Mouse (Mus musculus): ENCODE results near the gene Cmss1. TPM values are rescaled to one million over a fixed set of nuclear protein-coding genes. Genes with fewer than 3 reads are reported as not detected.

Gene Cmss1
- total RNA-seq (2021): 10 to 100 TPM; 17.1 to 19.3 TPM
- long read RNA-seq, experiment 1, transcript Cmss1-203 (2 exons, 529 nt): major isoform, 10 of 130 reads
- long read RNA-seq, experiment 1, partial matches to known transcripts: 1 of 130 reads
- long read RNA-seq, experiment 1, other reads (novel, unspliced or antisense): 119 of 130 reads
- long read RNA-seq, experiment 2, partial matches to known transcripts: 0 of 884 reads
- long read RNA-seq, experiment 2, other reads (novel, unspliced or antisense): 882 of 884 reads

DNA sequence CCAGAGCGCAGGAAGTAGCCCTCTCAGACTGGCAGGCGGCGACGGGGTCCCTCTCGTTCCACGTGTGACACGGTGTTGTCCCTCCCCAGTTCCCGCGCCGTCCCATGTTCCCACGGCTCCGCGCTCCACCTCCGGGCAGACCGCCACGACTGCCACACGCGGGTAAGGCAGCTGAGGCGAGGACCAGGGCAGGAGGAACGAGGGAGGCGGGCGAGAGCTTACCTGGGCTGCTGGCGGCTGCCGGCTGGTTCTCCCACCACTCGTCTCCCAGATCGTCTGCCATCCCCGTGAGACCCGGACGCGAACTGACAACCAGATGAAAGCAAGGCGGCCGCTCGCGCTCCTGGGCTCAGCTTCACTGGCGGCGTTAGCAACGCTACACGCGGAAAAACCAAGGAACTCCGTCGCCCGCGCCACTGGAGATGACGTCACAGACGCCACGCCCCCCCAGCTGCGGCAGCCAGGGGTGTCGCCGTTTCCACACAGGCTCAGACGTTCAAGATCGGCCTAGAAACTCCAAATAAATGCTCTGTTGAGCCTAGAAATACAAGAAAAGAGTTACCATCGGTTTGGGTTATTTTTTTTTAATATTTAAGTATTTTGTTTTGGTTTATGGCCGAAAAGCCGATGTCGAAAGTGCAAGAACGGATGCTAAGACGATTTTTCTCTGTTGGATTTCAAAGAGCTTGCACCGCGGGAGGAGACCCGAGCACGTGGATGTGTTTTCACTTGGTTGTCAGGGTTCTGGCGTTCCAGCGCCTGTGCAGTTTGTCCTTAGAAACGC lies at the start of gene Cmss1:
Gene Cmss1 (minus strand): TSS at position 421 of the 784 bp plus-strand sequence.
- DNase-seq: peak; percentile 88 to 90

DNA sequence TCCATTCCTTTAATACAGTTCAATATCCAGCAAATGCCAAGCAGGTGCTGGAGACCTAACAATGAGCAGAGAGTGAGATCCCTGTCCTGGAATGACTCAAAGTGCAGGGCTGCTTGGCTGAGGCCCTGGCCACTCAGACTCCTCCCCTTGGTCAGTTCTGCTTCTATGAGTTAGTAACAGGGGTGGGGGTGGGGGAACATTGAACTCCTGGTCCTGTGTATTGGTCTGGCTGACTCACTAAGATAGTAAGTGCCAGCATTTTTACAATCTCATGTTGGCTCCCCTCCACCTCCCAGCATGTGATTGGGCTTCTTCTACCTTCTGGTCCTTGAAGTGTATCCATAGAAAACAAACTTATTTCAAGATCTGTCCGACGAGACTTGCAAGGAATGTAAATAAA lies 43.2 kb upstream of the Cmss1 start:
- DNase-seq: peak; percentile 58 to 66

DNA sequence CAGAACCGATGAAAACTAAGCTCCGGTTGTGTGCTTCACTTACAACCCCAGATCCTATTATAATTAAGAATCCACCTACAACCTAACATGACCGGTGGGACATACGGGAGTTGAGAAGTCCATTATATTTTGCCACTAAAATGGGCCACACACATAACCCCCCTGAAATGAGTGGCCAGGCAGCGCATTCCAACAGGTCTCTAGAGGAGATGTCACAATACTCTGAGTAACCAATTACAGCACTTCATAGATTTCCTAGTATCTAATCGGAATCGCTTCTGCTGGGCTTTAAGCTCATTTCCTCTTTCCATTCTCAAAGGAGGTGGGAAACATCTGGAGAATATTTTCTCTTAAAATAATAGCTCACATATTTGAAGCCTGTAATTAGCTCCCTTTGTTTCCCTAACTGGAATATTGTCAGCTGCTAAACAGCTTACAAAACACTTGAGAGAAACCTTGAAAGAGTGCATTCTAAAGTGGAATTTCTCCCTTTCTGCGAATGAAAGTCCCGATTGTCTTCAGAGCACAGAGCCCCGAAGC lies 34.8 kb upstream of the Cmss1 start:
- DNase-seq: no peak

DNA sequence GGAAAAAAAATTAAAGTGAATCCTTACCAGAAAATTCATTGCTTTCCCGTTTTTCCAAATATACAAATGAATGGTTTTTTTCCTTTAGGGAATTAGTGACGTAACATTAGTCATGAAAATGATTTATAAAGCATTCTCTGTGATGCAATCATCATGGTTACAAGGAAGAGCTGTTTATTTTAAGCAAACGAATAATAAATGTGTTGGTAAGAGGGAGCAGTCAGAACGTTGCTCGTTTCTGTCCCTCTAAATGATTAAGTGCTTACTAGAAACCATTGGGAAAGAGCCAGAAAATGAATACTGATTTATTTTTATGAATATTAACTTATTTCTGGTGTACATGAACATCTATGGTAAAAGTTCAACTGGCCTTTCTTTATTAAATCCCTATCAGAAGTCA lies 28.1 kb upstream of the Cmss1 start:
- DNase-seq: no peak

DNA sequence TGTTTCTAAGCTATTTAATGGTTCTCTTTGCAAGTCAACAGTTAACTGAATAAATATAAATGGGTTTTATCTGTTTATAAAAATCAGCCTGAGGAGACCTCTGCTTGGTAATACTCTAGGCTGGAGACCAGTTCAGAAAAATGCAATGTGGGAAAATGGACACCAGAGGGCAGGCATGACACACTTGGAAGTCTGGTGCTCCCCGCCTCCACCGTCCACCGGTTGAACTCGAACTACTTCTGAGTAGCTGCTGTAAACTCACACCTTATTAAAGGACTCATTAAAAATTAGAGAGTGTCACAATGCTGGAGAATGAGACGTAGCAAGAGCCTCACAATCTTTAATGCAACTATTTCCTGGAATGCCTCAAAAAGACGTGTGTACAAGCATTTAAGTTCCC lies 27.5 kb upstream of the Cmss1 start:
- peak; percentile 75 to 83 for DNase-seq

DNA sequence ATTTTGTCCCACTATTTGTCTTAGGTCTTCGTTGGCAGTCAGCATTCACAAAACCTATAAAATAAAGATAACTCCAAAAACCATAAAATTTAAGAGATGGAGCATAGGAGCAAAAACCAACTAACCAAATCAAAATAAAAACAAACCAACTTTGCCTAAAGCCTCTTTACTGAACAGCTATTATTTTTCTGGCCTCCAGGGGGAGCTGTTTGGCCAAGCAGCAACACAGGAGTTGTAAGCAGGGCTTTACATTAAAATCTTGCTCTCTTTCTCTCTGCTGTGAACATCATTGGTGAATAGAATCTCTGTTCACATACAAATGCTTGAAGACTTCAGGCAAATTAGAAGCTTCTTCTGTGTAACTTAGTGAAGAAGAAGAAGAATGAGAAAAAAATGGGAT lies 5.1 kb upstream of the Cmss1 start:
- peak; percentile 17 to 63 for DNase-seq

DNA sequence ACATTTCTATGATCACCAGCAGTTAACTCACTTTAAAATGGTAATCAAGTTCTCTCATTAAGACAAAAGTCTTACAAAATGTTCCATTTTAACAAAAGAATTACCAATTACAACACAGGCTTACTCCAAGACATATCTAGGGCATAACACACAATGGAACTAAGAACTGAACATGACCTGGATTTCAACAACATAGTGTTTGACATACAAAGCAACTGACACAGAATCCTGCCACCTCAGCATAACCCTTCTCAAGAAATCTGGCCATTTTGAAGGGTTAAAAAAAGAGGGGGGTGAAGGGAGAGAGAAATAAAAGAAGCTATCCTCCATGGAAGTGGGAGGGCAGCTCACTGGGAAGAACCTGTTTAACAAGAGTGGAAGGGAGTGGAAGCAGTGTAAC lies 5.6 kb downstream of the Cmss1 start:
- no peak for DNase-seq

DNA sequence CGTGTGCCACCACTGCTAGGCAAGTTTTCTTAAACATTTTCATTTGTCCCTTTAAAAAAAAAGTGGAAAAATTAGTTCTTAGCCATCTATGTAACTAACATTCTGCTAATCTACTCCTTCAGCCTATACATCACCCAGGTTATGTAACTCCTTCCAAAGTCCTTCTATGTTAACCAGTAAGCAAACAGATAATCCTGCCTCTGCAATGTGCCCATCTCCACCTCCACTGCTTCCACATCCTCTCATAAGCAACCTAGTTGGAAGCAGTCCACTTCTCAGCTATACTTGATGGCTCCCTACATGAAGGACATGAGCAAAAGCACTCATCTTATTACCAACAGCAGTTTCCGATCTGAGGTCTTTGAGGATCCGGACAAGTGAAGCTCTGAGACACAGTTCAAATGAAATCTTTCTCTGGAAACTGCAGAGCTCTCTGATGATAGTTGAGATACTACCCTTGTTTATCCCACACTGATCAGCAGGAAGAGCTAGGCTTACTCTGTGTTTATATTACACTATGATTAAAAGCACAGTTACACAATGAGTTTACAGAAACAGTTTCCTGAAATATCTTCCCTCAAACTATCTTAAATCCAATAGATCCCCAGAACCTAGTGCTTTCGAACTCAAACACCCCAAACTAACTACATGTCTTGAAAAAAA lies 9.2 kb downstream of the Cmss1 start:
- DNase-seq: no peak

DNA sequence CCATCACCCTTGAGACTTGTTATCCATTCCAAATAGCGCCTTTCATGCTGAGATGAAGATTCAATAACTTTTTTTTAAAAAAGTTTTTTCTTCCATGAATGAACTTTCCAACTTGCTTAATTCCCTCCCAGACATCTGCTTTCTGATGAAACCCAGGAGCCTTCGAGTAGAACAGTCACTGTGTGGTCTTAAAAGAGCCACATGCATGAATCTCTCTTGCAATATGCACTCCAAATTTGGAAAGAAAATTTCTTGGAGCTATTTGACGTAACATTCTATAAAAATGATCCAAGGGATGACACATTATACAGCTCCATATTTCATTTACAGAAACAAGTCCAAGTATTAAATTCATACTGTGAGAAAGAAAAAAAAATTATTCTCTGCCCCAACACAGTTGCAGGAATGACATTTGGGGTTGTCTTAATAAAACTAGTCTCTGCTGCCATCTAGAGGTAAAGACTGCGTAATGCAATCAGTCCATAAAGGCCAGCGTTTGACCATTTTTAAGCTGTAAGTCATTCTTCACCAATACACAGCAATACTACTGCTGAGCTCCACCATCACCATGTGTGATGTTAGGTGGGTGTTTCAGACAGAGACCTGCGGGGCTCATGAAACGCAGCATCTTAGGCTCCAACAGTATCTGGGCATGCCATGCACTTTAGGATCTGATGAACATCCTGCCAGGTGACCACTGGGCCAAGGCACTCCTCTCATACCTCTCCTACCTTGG lies 13.1 kb downstream of the Cmss1 start:
- peak in 1 of 2 experiments; percentile 30 for DNase-seq

DNA sequence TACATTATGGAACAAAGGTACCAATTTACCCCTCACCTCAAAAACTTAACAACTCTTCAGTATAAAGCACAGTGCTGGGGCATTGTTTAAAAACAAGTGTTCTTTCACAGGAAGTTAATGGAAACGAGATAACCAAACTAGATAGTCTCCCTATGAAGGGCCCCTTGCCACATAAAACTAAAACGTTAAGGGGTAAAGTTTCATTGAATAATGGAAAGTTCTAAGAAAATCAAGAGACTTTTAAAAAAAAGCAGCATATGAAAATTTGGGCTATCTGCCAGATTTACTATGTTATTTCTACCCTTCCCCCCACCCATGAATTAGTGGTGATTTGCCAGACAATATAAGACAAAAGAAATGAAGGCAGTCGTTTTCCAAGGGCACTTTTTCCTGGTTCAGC lies 21.5 kb downstream of the Cmss1 start:
- no peak for DNase-seq

DNA sequence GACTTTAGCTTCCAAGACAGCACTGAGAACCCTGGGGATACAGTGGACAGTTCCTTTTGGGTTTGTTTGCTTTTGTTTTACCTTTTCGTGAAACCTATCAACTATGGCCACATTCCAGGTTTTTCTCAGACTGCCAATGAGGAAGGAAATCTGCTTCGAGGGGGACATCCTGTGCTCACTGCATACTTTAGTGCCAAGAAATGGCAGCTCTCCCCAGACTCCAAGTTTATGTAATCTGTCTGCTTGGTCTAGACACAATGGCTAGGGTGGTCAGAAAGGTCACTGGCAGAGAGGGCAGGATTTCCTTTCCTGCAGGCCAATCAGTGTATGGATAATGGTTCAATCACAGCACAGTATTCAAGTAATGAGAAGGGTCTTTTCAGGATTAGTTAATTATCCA lies 24.7 kb downstream of the Cmss1 start:
- peak in 1 of 2 experiments; percentile 42 for DNase-seq

DNA sequence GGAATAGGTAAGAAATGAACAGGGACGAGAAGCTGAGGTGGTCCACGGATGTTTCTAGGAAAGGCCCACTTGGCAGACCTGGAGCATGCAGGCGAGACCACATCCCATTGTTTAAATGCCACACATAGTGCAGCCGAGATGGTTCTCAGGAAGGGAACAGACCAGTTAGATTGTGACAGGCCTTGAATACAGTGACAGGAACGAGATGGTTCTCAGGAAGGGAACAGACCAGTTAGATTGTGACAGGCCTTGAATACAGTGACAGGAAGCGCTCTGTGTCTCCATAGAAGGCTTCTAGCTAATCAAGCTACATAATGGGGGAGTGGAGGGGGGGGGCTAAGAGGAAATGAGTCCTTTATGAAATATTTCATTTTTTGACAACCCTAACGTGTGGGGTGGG lies 26.6 kb downstream of the Cmss1 start:
- DNase-seq: no peak

DNA sequence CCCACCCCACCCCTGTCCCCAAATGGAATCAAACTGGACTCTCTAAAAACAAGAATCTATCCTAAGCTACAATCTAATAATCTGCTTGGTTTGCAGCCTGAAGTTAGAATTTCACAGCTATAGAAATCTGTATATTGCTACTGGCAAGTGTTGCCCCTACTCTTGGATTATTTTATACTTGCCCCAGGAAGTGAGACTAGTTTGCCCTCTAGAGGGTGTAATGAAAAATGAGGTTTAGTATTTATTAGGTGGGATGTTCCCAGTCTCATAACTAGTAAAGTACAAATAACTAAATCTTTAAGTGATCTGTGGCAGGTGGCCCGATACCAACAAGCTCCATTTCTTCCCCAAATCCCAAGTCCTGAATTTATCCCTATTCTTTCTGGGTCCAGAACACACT lies 29.1 kb downstream of the Cmss1 start:
- no peak for DNase-seq

DNA sequence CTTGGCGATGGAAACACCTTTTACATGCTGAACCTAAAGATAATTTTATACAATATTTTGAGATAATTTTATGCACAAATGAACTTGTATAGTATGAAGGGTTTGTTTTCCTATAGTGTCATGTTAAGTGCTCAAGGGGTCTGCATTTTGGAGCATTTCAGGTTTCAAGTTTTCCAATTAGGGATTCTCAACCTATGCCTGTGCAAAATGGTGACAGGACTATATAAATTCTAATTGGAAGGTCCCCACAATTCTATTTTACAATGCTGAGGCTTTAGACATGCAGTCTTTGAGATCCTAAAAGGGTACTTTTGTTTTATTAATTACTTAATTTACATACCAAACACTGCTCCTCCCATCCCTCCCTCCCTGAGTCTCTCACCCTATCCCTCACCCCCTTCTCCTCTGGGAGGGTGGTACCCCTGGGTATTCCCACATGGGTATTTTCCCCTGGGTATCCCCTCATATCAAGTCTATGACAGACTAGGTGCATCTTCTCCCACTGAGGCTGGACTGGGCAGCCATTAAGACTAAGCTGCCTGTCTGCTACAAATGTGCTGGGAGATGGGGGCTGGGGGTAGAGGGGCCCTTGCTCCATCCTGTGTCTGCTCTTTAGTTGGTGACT lies 30.8 kb downstream of the Cmss1 start:
- no peak for DNase-seq

DNA sequence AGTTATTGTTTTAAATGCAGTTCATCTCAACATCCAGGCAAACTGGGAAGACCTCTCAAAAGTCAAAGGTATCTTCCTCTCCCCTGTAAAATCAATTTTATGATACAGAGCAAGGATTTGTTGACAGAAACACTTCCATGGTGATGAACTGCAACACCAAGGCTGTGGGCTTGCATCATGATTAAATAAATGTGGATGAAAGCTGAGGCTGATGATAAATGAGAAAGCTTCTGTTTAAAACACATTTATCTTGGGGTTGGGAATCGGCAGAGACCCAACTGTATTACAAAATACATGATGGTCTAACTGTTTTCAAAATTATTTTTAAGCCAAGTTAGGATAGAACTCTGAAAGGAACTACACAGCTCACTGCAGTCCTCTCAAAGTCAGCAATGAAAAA lies 32.8 kb downstream of the Cmss1 start:
- DNase-seq: no peak

DNA sequence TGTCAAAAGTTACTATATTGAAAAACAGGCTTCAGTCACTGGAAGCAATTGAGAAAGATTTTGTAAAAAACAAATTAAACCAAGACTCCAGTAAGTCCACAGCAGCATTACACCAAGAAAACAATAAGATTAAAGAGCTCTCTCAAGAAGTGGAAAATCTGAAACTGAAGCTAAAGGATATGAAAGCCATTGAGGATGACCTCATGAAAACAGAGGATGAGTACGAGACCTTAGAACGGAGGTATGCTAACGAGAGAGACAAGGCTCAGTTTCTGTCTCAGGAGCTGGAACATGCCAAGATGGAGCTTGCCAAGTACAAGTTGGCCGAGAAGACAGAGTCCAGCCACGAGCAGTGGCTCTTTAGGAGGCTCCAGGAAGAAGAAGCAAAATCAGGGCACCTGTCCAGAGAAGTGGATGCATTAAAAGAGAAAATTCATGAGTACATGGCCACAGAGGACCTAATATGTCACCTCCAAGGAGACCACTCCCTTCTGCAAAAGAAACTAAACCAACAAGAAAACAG lies 35.8 kb downstream of the Cmss1 start:
- no peak for DNase-seq

DNA sequence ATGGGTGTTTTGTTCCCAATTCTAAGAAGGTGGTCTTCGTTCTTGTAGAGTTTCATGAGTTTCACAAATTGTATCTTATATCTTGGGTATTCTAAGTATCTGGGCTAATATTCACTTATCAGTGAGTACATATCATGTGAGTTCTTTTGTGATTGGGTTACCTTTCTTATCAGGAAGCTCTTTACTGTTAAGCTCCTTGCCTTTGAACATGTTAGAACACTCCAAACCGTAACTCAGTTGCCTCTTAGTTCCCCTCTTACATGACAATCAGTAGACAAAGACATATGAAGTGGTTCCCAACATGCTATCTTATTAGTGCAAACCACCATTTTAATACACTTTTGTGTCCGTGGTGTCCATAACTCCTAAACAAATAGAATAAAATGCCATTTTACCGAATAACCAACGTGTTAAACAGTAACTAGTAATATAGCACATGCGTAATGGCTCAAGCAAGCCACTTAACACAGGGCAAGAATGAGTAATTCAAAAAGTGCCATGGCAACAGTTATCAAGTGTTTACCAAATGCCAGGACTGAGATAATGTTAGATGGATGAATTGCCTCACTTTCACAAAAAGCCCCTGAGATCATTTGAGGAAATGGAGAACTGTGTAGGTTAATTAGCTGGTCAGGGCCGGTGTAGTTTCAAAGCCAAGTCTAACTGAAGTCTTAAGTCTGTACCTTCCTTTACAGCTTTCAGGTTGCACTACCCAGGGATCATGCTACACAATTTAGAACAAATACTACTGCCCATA lies 37.8 kb downstream of the Cmss1 start:
- no peak for DNase-seq

DNA sequence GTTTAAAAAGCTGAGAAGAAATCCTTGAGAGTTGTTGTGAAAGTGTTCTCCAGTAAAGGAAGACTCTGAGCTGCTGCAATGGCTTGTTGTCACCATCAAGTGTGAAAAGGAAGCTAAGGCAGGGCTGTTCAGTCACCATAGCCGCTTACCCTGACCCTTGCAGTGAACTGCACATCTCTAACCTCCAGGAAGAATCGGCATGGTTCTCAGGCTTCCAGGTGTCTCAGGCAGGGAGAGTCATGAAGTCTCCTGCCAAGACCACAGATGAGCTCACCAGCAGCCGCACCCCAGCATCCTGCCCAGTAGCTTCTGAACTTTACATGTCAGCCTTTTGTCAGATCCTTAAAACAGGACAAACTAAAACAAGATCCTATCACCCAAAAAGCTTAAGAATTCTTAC lies 40.4 kb downstream of the Cmss1 start:
- DNase-seq: no peak

DNA sequence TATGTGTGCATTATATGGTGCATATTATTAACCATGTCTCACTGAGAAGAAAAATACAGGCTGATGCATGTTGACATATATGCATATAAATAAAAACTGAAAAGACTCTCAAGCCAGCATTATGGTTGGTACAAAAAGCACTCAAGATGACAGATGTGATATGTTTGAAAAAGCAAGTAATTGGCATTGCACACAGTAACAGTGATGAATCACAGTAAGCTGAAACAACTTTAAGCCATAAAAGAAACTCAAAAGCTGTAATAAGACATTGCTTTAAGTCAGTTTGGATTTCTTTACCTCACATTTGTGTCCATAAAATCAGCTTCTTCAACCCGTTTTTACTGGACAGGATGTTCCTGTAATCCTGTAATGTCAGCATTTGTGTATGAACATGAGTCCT lies 41.9 kb downstream of the Cmss1 start:
- DNase-seq: no peak

DNA sequence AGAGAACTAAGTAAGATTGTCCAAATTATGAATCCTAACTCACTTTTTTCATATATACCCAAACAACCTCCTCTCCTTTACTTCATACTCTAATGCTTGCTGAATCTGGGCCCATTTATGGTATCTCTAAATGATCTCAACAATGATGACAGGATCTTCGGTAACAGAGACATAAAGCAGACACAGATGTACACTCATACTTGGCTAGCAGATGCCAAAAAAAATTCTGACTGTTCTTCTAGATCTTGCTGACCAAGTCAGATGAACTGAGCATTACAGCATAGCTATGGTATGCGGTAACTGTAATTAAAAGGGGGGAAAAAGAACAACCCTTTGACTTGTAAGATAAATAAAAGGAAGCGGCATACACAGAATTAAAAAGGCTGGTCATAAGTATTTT lies 43.2 kb downstream of the Cmss1 start:
- DNase-seq: no peak

DNA sequence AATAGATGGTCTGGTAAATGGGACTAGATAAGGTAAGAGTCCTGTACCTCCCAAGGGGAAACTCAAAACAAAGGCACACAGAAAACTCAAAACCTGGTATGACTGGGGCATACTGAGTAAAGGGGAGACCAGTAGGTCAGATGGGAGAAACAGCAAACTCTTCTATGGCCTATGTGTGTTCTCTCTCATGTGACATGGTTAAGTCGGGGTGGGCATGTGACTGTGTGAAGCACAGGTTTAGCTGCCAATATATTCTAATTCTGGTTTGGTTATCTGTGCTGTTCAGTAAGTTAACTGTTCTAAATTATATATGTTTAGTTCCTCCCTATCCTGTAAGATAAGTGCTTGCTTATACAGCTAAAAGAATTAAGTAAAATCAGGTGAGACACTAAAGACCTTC lies 46.5 kb downstream of the Cmss1 start:
- no peak for DNase-seq
